In genomic region chr2:174415731-174416310, GRCm38 (mm10) we compare ENCODE assay signal across 7 mouse cellular contexts. TPM values are rescaled to one million over a fixed set of nuclear protein-coding genes. Genes with fewer than 3 reads are reported as not detected.
DNase-seq lines count a peak whose midpoint lies in the region; ATAC-seq lines count a peak whose summit lies in the region.

Gene Nelfcd, plus strand, starts transcription at chr2:174415804.

- peak within 1 kb of the TSS; percentile 72 for H3K4me2 ChIP-seq in embryonic facial prominence, embryonic 11.5 days (ENCODE audit: low read depth, low read length)
- H3K4me2 ChIP-seq in limb, embryonic 11.5 days (ENCODE audit: low read depth, severe bottlenecking): peak within 1 kb of the TSS; percentile 77
- peak within 1 kb of the TSS; percentile 86 for H3K4me2 ChIP-seq in midbrain, embryonic 14.5 days (ENCODE audit: low read length)

- 0% methylated on average over 40 of the region's 40 CpGs for WGBS in embryonic facial prominence, embryonic 11.5 days
- 1% methylated on average over 40 of the region's 40 CpGs for WGBS in limb, embryonic 11.5 days
- WGBS in midbrain, embryonic 14.5 days: under 1% methylated on average over 40 of the region's 40 CpGs

- H3K27ac ChIP-seq in embryonic facial prominence, embryonic 11.5 days (replicated peaks; ENCODE audit: low read depth, low read length): no peak within 1 kb of the TSS
- no peak within 1 kb of the TSS for H3K27ac ChIP-seq in limb, embryonic 11.5 days (replicated peaks; ENCODE audit: low read depth, low read length)
- H3K27ac ChIP-seq in midbrain, embryonic 14.5 days (replicated peaks; ENCODE audit: low read depth, low read length): no peak within 1 kb of the TSS

- H3K27me3 ChIP-seq in embryonic facial prominence, embryonic 11.5 days (ENCODE audit: control insufficient read depth, insufficient read depth, low read length): no peaks in the 10 kb centered on the region
- H3K27me3 ChIP-seq in limb, embryonic 11.5 days (ENCODE audit: control insufficient read depth, insufficient read depth, low read length): no peaks in the 10 kb centered on the region
- H3K27me3 ChIP-seq in midbrain, embryonic 14.5 days (ENCODE audit: control insufficient read depth, insufficient read depth, low read length): no peaks in the 10 kb centered on the region

- no peaks in the 10 kb centered on the region; the same call in 1 of the 2 replicates for H3K4me1 ChIP-seq in embryonic facial prominence, embryonic 11.5 days (ENCODE audit: control insufficient read depth, insufficient read depth, low read length)
- peaks cover 4% of the 10 kb centered on the region; the same call in 1 of the 2 replicates for H3K4me1 ChIP-seq in limb, embryonic 11.5 days (ENCODE audit: control insufficient read depth, insufficient read depth, low read length)
- peaks cover 11% of the 10 kb centered on the region for H3K4me1 ChIP-seq in midbrain, embryonic 14.5 days (ENCODE audit: control insufficient read depth, insufficient read depth, low read length)

- H3K9me3 ChIP-seq in embryonic facial prominence, embryonic 11.5 days (replicated peaks; ENCODE audit: control insufficient read depth, low read length): no peaks in the 10 kb centered on the region
- no peaks in the 10 kb centered on the region for H3K9me3 ChIP-seq in limb, embryonic 11.5 days (ENCODE audit: control insufficient read depth, low read length)
- no peaks in the 10 kb centered on the region for H3K9me3 ChIP-seq in midbrain, embryonic 14.5 days (ENCODE audit: control insufficient read depth, low read length)

- peak within 1 kb of the TSS; percentile 77 for H3K4me3 ChIP-seq in embryonic facial prominence, embryonic 11.5 days (ENCODE audit: low read depth, low read length)
- H3K4me3 ChIP-seq in limb, embryonic 11.5 days (ENCODE audit: low read depth, low read length): peak within 1 kb of the TSS; percentile 92
- peak within 1 kb of the TSS; percentile 90 for H3K4me3 ChIP-seq in midbrain, embryonic 14.5 days (replicated peaks; ENCODE audit: low read depth, low read length)

- ATAC-seq in embryonic facial prominence, embryonic 11.5 days (replicated peaks; ENCODE audit: insufficient number of reproducible peaks, low FRiP score, low TSS enrichment, low read depth): peak; percentile 88
- ATAC-seq in limb, embryonic 11.5 days (ENCODE audit: insufficient number of reproducible peaks, low FRiP score, low TSS enrichment, low read depth): peak; percentile 91
- peak; percentile 91 for ATAC-seq in midbrain, embryonic 14.5 days (ENCODE audit: low FRiP score, low TSS enrichment)

- H3K36me3 ChIP-seq in embryonic facial prominence, embryonic 11.5 days (replicated peaks; ENCODE audit: control insufficient read depth, insufficient read depth, low read depth, low read length): no peaks in the 10 kb centered on the region
- 0 out of 2 replicates have a peak, but pooled peaks cover 2% of the 10 kb centered on the region for H3K36me3 ChIP-seq in limb, embryonic 11.5 days (ENCODE audit: control insufficient read depth, insufficient read depth, low read length)
- peaks cover 6% of the 10 kb centered on the region; the same call in 1 of the 2 replicates for H3K36me3 ChIP-seq in midbrain, embryonic 14.5 days (ENCODE audit: control insufficient read depth, insufficient read depth, low read length)

- H3K9ac ChIP-seq in embryonic facial prominence, embryonic 11.5 days (replicated peaks; ENCODE audit: low read length): peak within 1 kb of the TSS; percentile 89
- H3K9ac ChIP-seq in limb, embryonic 11.5 days (ENCODE audit: low read length): peak within 1 kb of the TSS; percentile 93
- peak within 1 kb of the TSS; percentile 78 for H3K9ac ChIP-seq in midbrain, embryonic 14.5 days (replicated peaks; ENCODE audit: low read length)

- DNase-seq in adrenal gland, postnatal 14 days: peak; percentile 97
- peak; percentile 99 for DNase-seq in embryonic facial prominence, embryonic 11.5 days (ENCODE audit: low spot score)
- DNase-seq in heart, adult 11 months: peak; percentile 99
- DNase-seq in kidney, adult 18-20 months: peak; percentile 95
- DNase-seq in limb, embryonic 11.5 days (ENCODE audit: low spot score): peak; percentile 99
- DNase-seq in midbrain, embryonic 14.5 days: peak; percentile 98
- peak; percentile 91 to 95 for DNase-seq in spleen, adult 18-20 months

RNA-seq across cellular contexts. Expression of gene Nelfcd, which starts in this region (rescaled TPM):
- 51.5 and 63.4 TPM in 2 replicates for total RNA-seq in adrenal gland, postnatal 14 days (2021)
- polyA plus RNA-seq in embryonic facial prominence, embryonic 11.5 days (2014; fragmentation: Nextera tagmentation; extraction: Ambion mirVana): 184 and 204 TPM in 2 replicates
- 195 and 200 TPM in 2 replicates for polyA plus RNA-seq in limb, embryonic 11.5 days (2014; fragmentation: Nextera tagmentation; extraction: Ambion mirVana)
- 107 and 121 TPM in 2 replicates for polyA plus RNA-seq in midbrain, embryonic 14.5 days (2014; fragmentation: Nextera tagmentation; extraction: Ambion mirVana)
